Mouse (Mus musculus): ENCODE measurements around the gene Ddx52.

GRCm38 (mm10) chr11:84009001-84009400, 67.1 kb downstream of the Ddx52 start:
- peak; percentile 34; the same call in 1 of the 2 replicates for TF ChIP-seq CTCF (IDR thresholded peaks at IDR 0.05; ENCODE audit: borderline replicate concordance, insufficient read depth, low read depth, low read length)
- TF ChIP-seq POLR2A (IDR thresholded peaks at IDR 0.05; ENCODE audit: borderline replicate concordance, insufficient read depth, low read length), result no peak

Data from cerebellum, adult 2 months (tissue).